Mouse (Mus musculus): ENCODE measurements around the gene Kcnk13. TPM values are rescaled to one million over a fixed set of nuclear protein-coding genes. Genes with fewer than 3 reads are reported as not detected.

Gene Kcnk13
- polyA plus RNA-seq (2014; fragmentation: Nextera tagmentation; extraction: Ambion mirVana): 0.17 and 0.37 TPM in 2 replicates

- Histone ChIP-seq H3K4me3 (ENCODE audit: low read depth, low read length) (peak within 1 kb of the TSS; percentile 49), H3K4me2 (peak within 1 kb of the TSS; percentile 86), H3K9me3 (replicated peaks; ENCODE audit: control insufficient read depth, low read length) (no peaks in the 10 kb centered on the region), H3K9ac (ENCODE audit: low read depth, low read length) (no peak within 1 kb of the TSS), H3K27me3 (ENCODE audit: control insufficient read depth, insufficient read depth, low read length) (peaks cover 64% of the 10 kb centered on the region), H3K4me1 (ENCODE audit: control insufficient read depth, insufficient read depth, low read length) (peaks cover 19% of the 10 kb centered on the region), H3K27ac (ENCODE audit: low read depth, low read length) (no peak within 1 kb of the TSS), H3K36me3 (ENCODE audit: control insufficient read depth, insufficient read depth, low read length) (no peaks in the 10 kb centered on the region)
- ATAC-seq (replicated peaks; ENCODE audit: insufficient number of reproducible peaks, low FRiP score, low TSS enrichment): no peak
- 2% methylated on average over 39 of the region's 39 CpGs for WGBS (ENCODE audit: insufficient replicate concordance)
Measured at GRCm38 (mm10) chr12:99964301-99965202, at the start of gene Kcnk13. Gene Kcnk13 (plus strand): TSS chr12:99964499.

DNA sequence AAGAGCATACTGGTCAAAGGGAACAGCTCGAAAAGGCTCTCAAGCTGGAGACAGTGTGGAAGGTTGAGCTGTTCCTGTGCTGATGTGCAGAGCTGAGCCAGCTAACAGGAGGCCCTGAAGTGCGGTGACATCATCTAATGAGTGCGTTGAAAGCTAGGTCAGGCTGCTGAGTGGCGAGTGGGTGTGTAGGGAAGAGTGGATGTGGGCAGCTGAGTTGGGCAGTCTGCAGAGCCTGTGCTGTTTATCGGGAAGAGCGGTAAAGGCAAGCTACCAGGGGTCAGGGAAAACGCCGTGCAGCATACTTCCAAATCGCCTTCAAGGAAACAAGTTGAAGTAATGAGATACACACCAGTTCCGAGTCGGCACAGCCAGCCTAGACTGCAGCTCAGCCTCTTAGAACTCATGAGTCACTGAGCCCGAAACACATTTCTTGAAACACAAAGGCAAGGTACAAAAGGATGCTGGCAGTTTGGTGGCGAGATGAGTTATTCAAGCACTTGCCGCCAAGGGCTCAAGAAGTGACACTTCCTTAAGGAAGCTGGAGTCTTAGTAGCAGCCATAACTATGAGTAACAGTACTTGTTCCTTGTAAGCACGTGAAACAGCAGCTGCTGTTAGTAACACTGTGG, 46.4 kb upstream of the Kcnk13 start:
- peaks cover 15% of the 10 kb centered on the region for H3K36me3 ChIP-seq (ENCODE audit: control insufficient read depth, insufficient read depth, low read length)
- no peak overlapping the region for H3K4me3 ChIP-seq (ENCODE audit: low read depth, low read length)
- peak; percentile 79 for ATAC-seq (replicated peaks; ENCODE audit: insufficient number of reproducible peaks, low FRiP score, low TSS enrichment)
- peaks cover 6% of the 10 kb centered on the region; the same call in 1 of the 2 replicates for H3K4me1 ChIP-seq (ENCODE audit: control insufficient read depth, insufficient read depth, low read length)
- H3K27me3 ChIP-seq (ENCODE audit: control insufficient read depth, insufficient read depth, low read length): no peaks in the 10 kb centered on the region
- 59% methylated on average over 15 of the region's 15 CpGs for WGBS (ENCODE audit: insufficient replicate concordance)
- H3K4me2 ChIP-seq: peak overlapping the region; percentile 19; the same call in 1 of the 2 replicates
- no peaks in the 10 kb centered on the region for H3K9me3 ChIP-seq (replicated peaks; ENCODE audit: control insufficient read depth, low read length)
- no peak overlapping the region for H3K27ac ChIP-seq (ENCODE audit: low read depth, low read length)
- H3K9ac ChIP-seq (ENCODE audit: low read depth, low read length): no peak overlapping the region; the same call in 1 of the 2 replicates

- 87% methylated on average over 3 of the region's 3 CpGs for WGBS (ENCODE audit: insufficient replicate concordance)
- peaks cover 9% of the 10 kb centered on the region; the same call in 1 of the 2 replicates for H3K4me1 ChIP-seq (ENCODE audit: control insufficient read depth, insufficient read depth, low read length)
Measured at GRCm38 (mm10) chr12:99919636-99920035, 44.7 kb upstream of the Kcnk13 start.

GRCm38 (mm10) chr12:99921045-99921444, 43.3 kb upstream of the Kcnk13 start:
- H3K27ac ChIP-seq (ENCODE audit: low read depth, low read length): no peak overlapping the region
- no peak overlapping the region for H3K9ac ChIP-seq (ENCODE audit: low read depth, low read length)
- ATAC-seq (replicated peaks; ENCODE audit: insufficient number of reproducible peaks, low FRiP score, low TSS enrichment): no peak
- 78% methylated on average over 3 of the region's 3 CpGs for WGBS (ENCODE audit: insufficient replicate concordance)
- no peaks in the 10 kb centered on the region for H3K27me3 ChIP-seq (ENCODE audit: control insufficient read depth, insufficient read depth, low read length)
- peaks cover 4% of the 10 kb centered on the region for H3K36me3 ChIP-seq (ENCODE audit: control insufficient read depth, insufficient read depth, low read length)
- H3K4me2 ChIP-seq: no peak overlapping the region
- peaks cover 9% of the 10 kb centered on the region; the same call in 1 of the 2 replicates for H3K4me1 ChIP-seq (ENCODE audit: control insufficient read depth, insufficient read depth, low read length)
- H3K4me3 ChIP-seq (ENCODE audit: low read depth, low read length): no peak overlapping the region
- H3K9me3 ChIP-seq (replicated peaks; ENCODE audit: control insufficient read depth, low read length): no peaks in the 10 kb centered on the region

More at GRCm38 (mm10) chr12:99919636-99920035, 44.7 kb upstream of the Kcnk13 start:
- Histone ChIP-seq H3K4me3 (ENCODE audit: low read depth, low read length) (no peak overlapping the region), H3K27me3 (ENCODE audit: control insufficient read depth, insufficient read depth, low read length) (no peaks in the 10 kb centered on the region), H3K36me3 (ENCODE audit: control insufficient read depth, insufficient read depth, low read length) (peaks cover 6% of the 10 kb centered on the region), H3K9ac (ENCODE audit: low read depth, low read length) (no peak overlapping the region), H3K4me2 (no peak overlapping the region), H3K27ac (ENCODE audit: low read depth, low read length) (no peak overlapping the region), H3K9me3 (replicated peaks; ENCODE audit: control insufficient read depth, low read length) (no peaks in the 10 kb centered on the region)
- ATAC-seq (replicated peaks; ENCODE audit: insufficient number of reproducible peaks, low FRiP score, low TSS enrichment): no peak

GRCm38 (mm10) chr12:99923131-99923606, 41.1 kb upstream of the Kcnk13 start:
- Histone ChIP-seq H3K9ac (ENCODE audit: low read depth, low read length) (no peak overlapping the region), H3K4me1 (ENCODE audit: control insufficient read depth, insufficient read depth, low read length) (peaks cover 5% of the 10 kb centered on the region; the same call in 1 of the 2 replicates), H3K4me2 (no peak overlapping the region), H3K27me3 (ENCODE audit: control insufficient read depth, insufficient read depth, low read length) (no peaks in the 10 kb centered on the region), H3K36me3 (ENCODE audit: control insufficient read depth, insufficient read depth, low read length) (peaks cover 3% of the 10 kb centered on the region), H3K27ac (ENCODE audit: low read depth, low read length) (no peak overlapping the region), H3K9me3 (replicated peaks; ENCODE audit: control insufficient read depth, low read length) (no peaks in the 10 kb centered on the region), H3K4me3 (ENCODE audit: low read depth, low read length) (no peak overlapping the region)
- no peak for ATAC-seq (replicated peaks; ENCODE audit: insufficient number of reproducible peaks, low FRiP score, low TSS enrichment)
- 44% methylated on average over 5 of the region's 5 CpGs for WGBS (ENCODE audit: insufficient replicate concordance)

DNA sequence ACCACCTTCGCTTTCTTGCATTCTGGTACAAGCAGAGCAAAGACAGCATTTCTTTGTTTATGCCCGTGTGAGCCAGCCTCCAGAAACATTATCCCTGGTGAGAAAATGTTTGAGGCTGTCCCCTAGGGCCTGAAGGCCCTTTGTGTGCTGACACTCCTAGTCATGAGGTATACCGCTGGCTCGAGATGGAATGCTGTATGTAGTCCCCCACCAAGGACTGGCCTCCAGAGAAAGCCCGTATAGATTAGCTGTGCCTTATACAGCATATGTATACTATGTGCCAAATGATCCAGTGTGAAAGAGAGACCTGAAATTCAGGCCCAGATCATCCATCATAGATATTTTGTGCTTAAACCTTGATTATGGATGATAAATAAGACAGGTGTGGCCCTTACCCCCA, 40.6 kb upstream of the Kcnk13 start:
- peaks cover 2% of the 10 kb centered on the region for H3K36me3 ChIP-seq (ENCODE audit: control insufficient read depth, insufficient read depth, low read length)

GRCm38 (mm10) chr12:99928311-99928710, 36.0 kb upstream of the Kcnk13 start:
- no peak overlapping the region for H3K4me2 ChIP-seq
- H3K27me3 ChIP-seq (ENCODE audit: control insufficient read depth, insufficient read depth, low read length): no peaks in the 10 kb centered on the region
- 81% methylated on average over 7 of the region's 7 CpGs for WGBS (ENCODE audit: insufficient replicate concordance)
- no peak overlapping the region for H3K27ac ChIP-seq (ENCODE audit: low read depth, low read length)
- no peaks in the 10 kb centered on the region for H3K9me3 ChIP-seq (replicated peaks; ENCODE audit: control insufficient read depth, low read length)
- H3K4me3 ChIP-seq (ENCODE audit: low read depth, low read length): no peak overlapping the region
- no peak overlapping the region for H3K9ac ChIP-seq (ENCODE audit: low read depth, low read length)
- H3K36me3 ChIP-seq (ENCODE audit: control insufficient read depth, insufficient read depth, low read length): peaks cover 2% of the 10 kb centered on the region; the same call in 1 of the 2 replicates
- H3K4me1 ChIP-seq (ENCODE audit: control insufficient read depth, insufficient read depth, low read length): 0 out of 2 replicates have a peak, but pooled peaks cover 2% of the 10 kb centered on the region
- ATAC-seq (replicated peaks; ENCODE audit: insufficient number of reproducible peaks, low FRiP score, low TSS enrichment): no peak

More for the DNA sequence above, 40.6 kb upstream of the Kcnk13 start:
- 0 out of 2 replicates have a peak, but pooled peaks cover 2% of the 10 kb centered on the region for H3K4me1 ChIP-seq (ENCODE audit: control insufficient read depth, insufficient read depth, low read length)
- ATAC-seq (replicated peaks; ENCODE audit: insufficient number of reproducible peaks, low FRiP score, low TSS enrichment): no peak
- no peak overlapping the region for H3K27ac ChIP-seq (ENCODE audit: low read depth, low read length)
- H3K9me3 ChIP-seq (replicated peaks; ENCODE audit: control insufficient read depth, low read length): no peaks in the 10 kb centered on the region
- H3K9ac ChIP-seq (ENCODE audit: low read depth, low read length): no peak overlapping the region
- no peaks in the 10 kb centered on the region for H3K27me3 ChIP-seq (ENCODE audit: control insufficient read depth, insufficient read depth, low read length)
- H3K4me3 ChIP-seq (ENCODE audit: low read depth, low read length): no peak overlapping the region
- H3K4me2 ChIP-seq: no peak overlapping the region
- WGBS (ENCODE audit: insufficient replicate concordance): 69% methylated on average over 5 of the region's 5 CpGs

- Histone ChIP-seq H3K27me3 (ENCODE audit: control insufficient read depth, insufficient read depth, low read length) (no peaks in the 10 kb centered on the region), H3K4me3 (ENCODE audit: low read depth, low read length) (no peak overlapping the region), H3K36me3 (ENCODE audit: control insufficient read depth, insufficient read depth, low read length) (peaks cover 2% of the 10 kb centered on the region; the same call in 1 of the 2 replicates), H3K27ac (ENCODE audit: low read depth, low read length) (no peak overlapping the region), H3K9me3 (replicated peaks; ENCODE audit: control insufficient read depth, low read length) (no peaks in the 10 kb centered on the region), H3K4me1 (ENCODE audit: control insufficient read depth, insufficient read depth, low read length) (no peaks in the 10 kb centered on the region), H3K9ac (ENCODE audit: low read depth, low read length) (no peak overlapping the region), H3K4me2 (no peak overlapping the region)
- WGBS (ENCODE audit: insufficient replicate concordance): 82% methylated on average over 1 of the region's 1 CpGs
- ATAC-seq (replicated peaks; ENCODE audit: insufficient number of reproducible peaks, low FRiP score, low TSS enrichment): no peak
Measured at GRCm38 (mm10) chr12:99929160-99929559, 35.1 kb upstream of the Kcnk13 start.

Data from heart, embryonic 11.5 days (tissue).